Mouse (Mus musculus): ENCODE data around the gene Hbq1b. TPM values are rescaled to one million over a fixed set of nuclear protein-coding genes. Genes with fewer than 3 reads are reported as not detected.

Hbq1b gene
- polyA plus RNA-seq, 1 experiment from 2014 or later = 24.4 TPM

DNA sequence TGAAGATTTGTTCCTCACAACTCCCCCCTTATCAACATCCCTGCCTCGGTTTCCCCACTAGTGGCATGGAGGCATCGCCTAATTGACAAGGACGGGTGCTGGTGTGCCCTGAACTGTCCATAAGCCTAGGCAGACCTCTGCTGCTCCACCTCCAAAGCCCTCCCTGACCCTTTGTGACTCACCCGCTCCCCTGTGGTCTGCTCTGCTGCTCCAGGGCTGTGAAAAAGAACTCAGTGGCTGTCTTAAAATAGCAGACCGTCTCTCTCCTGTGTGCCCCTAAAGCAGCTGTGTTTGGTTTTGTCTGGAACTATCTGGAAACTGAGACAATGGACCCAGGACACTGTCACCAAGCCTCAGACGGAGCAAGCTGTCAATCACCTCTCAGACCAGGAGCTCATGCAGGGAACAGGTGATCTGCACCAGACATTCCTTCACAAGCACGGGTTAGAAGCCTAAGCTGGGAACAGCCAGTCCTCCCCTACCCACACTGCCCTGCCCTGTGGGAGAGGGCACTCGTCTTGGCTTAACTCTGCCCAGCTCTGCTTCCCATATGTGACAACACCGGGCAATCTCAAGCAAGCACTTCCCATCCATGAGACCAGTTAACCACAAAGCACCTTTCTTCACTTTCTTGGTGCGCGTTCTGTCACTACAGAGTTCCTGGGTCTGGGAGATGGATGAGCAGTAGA, 33.9 kb downstream of the Hbq1b start:
- no peaks in the 10 kb centered on the region for H3K4me1 ChIP-seq (ENCODE audit: control insufficient read depth, insufficient read depth, low read length)
- no peaks in the 10 kb centered on the region; the same call in none of the 2 replicates for H3K27me3 ChIP-seq (ENCODE audit: control insufficient read depth, insufficient read depth, low read length)
- H3K9ac ChIP-seq (ENCODE audit: low read depth, low read length) = no peak overlapping the region
- no peaks in the 10 kb centered on the region for H3K36me3 ChIP-seq (ENCODE audit: control insufficient read depth, insufficient read depth, low read length)
- H3K4me2 ChIP-seq = no peak overlapping the region
- no peak for ATAC-seq (replicated peaks; ENCODE audit: insufficient number of reproducible peaks, low FRiP score, low TSS enrichment)
- H3K27ac ChIP-seq (ENCODE audit: low read depth, low read length) = no peak overlapping the region
- H3K9me3 ChIP-seq (replicated peaks; ENCODE audit: control insufficient read depth, low read length) = no peaks in the 10 kb centered on the region
- H3K4me3 ChIP-seq (ENCODE audit: low read depth, low read length) = no peak overlapping the region
- 59% methylated on average over 11 of the region's 11 CpGs for WGBS (ENCODE audit: insufficient replicate concordance)

GRCm38 (mm10) chr11:32321196-32321565, 34.4 kb downstream of the Hbq1b start:
- ATAC-seq (replicated peaks; ENCODE audit: insufficient number of reproducible peaks, low FRiP score, low TSS enrichment) = no peak
- no peaks in the 10 kb centered on the region for H3K4me1 ChIP-seq (ENCODE audit: control insufficient read depth, insufficient read depth, low read length)
- H3K9me3 ChIP-seq (replicated peaks; ENCODE audit: control insufficient read depth, low read length) = no peaks in the 10 kb centered on the region
- H3K27ac ChIP-seq (ENCODE audit: low read depth, low read length) = no peak overlapping the region
- no peaks in the 10 kb centered on the region; the same call in none of the 2 replicates for H3K27me3 ChIP-seq (ENCODE audit: control insufficient read depth, insufficient read depth, low read length)
- no peak overlapping the region for H3K9ac ChIP-seq (ENCODE audit: low read depth, low read length)
- WGBS (ENCODE audit: insufficient replicate concordance) = 31% methylated on average over 8 of the region's 8 CpGs
- H3K4me2 ChIP-seq = no peak overlapping the region
- no peaks in the 10 kb centered on the region for H3K36me3 ChIP-seq (ENCODE audit: control insufficient read depth, insufficient read depth, low read length)
- H3K4me3 ChIP-seq (ENCODE audit: low read depth, low read length) = no peak overlapping the region

GRCm38 (mm10) chr11:32324609-32325008, 37.8 kb downstream of the Hbq1b start:
- Histone ChIP-seq H3K27ac (ENCODE audit: low read depth, low read length) (no peak overlapping the region), H3K36me3 (ENCODE audit: control insufficient read depth, insufficient read depth, low read length) (no peaks in the 10 kb centered on the region), H3K4me3 (ENCODE audit: low read depth, low read length) (peak overlapping the region; percentile 10; the same call in 1 of the 2 replicates), H3K4me2 (peak overlapping the region; percentile 50), H3K27me3 (ENCODE audit: control insufficient read depth, insufficient read depth, low read length) (peaks cover 4% of the 10 kb centered on the region), H3K4me1 (ENCODE audit: control insufficient read depth, insufficient read depth, low read length) (no peaks in the 10 kb centered on the region), H3K9ac (ENCODE audit: low read depth, low read length) (no peak overlapping the region), H3K9me3 (replicated peaks; ENCODE audit: control insufficient read depth, low read length) (no peaks in the 10 kb centered on the region)
- ATAC-seq (replicated peaks; ENCODE audit: insufficient number of reproducible peaks, low FRiP score, low TSS enrichment) = peak; percentile 74
- WGBS (ENCODE audit: insufficient replicate concordance) = 8% methylated on average over 15 of the region's 15 CpGs

- peak; percentile 59; the same call in 1 of the 2 replicates for ATAC-seq (replicated peaks; ENCODE audit: insufficient number of reproducible peaks, low FRiP score, low TSS enrichment)
- WGBS (ENCODE audit: insufficient replicate concordance) = 60% methylated on average over 6 of the region's 6 CpGs
- no peak overlapping the region for H3K4me2 ChIP-seq
Observed at GRCm38 (mm10) chr11:32331075-32331474, 44.3 kb downstream of the Hbq1b start.

DNA sequence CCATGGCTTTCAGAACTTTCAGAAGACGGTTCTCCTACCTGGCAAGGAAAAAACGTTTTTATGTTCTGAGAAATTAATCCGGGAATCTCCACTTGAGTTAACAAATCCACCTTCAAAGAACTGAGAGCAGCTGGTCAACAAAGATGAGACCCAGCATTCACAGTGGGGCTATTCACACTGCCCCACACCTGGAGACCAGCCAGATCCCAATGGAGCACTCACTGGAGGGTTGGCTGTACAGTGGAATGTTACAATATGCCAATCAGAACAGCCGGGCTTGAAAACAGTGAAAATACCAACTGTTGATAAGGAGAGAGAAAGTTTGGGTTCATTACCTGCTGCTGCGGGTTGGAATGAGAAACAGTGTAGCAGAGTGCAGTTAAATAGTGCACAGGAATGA, 45.1 kb downstream of the Hbq1b start:
- Histone ChIP-seq H3K4me3 (ENCODE audit: low read depth, low read length) (no peak overlapping the region), H3K27ac (ENCODE audit: low read depth, low read length) (no peak overlapping the region), H3K9me3 (replicated peaks; ENCODE audit: control insufficient read depth, low read length) (no peaks in the 10 kb centered on the region), H3K27me3 (ENCODE audit: control insufficient read depth, insufficient read depth, low read length) (peaks cover 4% of the 10 kb centered on the region; the same call in 1 of the 2 replicates), H3K4me1 (ENCODE audit: control insufficient read depth, insufficient read depth, low read length) (no peaks in the 10 kb centered on the region), H3K4me2 (no peak overlapping the region), H3K36me3 (ENCODE audit: control insufficient read depth, insufficient read depth, low read length) (no peaks in the 10 kb centered on the region), H3K9ac (ENCODE audit: low read depth, low read length) (no peak overlapping the region)
- ATAC-seq (replicated peaks; ENCODE audit: insufficient number of reproducible peaks, low FRiP score, low TSS enrichment) = no peak
- WGBS (ENCODE audit: insufficient replicate concordance) = 62% methylated on average over 5 of the region's 5 CpGs

More at GRCm38 (mm10) chr11:32331075-32331474, 44.3 kb downstream of the Hbq1b start:
- Histone ChIP-seq H3K9me3 (replicated peaks; ENCODE audit: control insufficient read depth, low read length) (no peaks in the 10 kb centered on the region), H3K27me3 (ENCODE audit: control insufficient read depth, insufficient read depth, low read length) (peaks cover 4% of the 10 kb centered on the region; the same call in 1 of the 2 replicates), H3K4me1 (ENCODE audit: control insufficient read depth, insufficient read depth, low read length) (no peaks in the 10 kb centered on the region), H3K9ac (ENCODE audit: low read depth, low read length) (no peak overlapping the region), H3K36me3 (ENCODE audit: control insufficient read depth, insufficient read depth, low read length) (no peaks in the 10 kb centered on the region), H3K4me3 (ENCODE audit: low read depth, low read length) (no peak overlapping the region), H3K27ac (ENCODE audit: low read depth, low read length) (no peak overlapping the region)

GRCm38 (mm10) chr11:32333235-32333634, 46.5 kb downstream of the Hbq1b start:
- no peaks in the 10 kb centered on the region for H3K36me3 ChIP-seq (ENCODE audit: control insufficient read depth, insufficient read depth, low read length)
- H3K4me1 ChIP-seq (ENCODE audit: control insufficient read depth, insufficient read depth, low read length) = no peaks in the 10 kb centered on the region
- no peak overlapping the region for H3K4me3 ChIP-seq (ENCODE audit: low read depth, low read length)
- ATAC-seq (replicated peaks; ENCODE audit: insufficient number of reproducible peaks, low FRiP score, low TSS enrichment) = no peak
- H3K9ac ChIP-seq (ENCODE audit: low read depth, low read length) = no peak overlapping the region
- no peaks in the 10 kb centered on the region for H3K9me3 ChIP-seq (replicated peaks; ENCODE audit: control insufficient read depth, low read length)
- no peaks in the 10 kb centered on the region for H3K27me3 ChIP-seq (ENCODE audit: control insufficient read depth, insufficient read depth, low read length)
- WGBS (ENCODE audit: insufficient replicate concordance) = 80% methylated on average over 2 of the region's 2 CpGs
- no peak overlapping the region for H3K4me2 ChIP-seq
- no peak overlapping the region for H3K27ac ChIP-seq (ENCODE audit: low read depth, low read length)

- Histone ChIP-seq H3K9me3 (replicated peaks; ENCODE audit: control insufficient read depth, low read length) (no peaks in the 10 kb centered on the region), H3K4me3 (ENCODE audit: low read depth, low read length) (no peak overlapping the region), H3K27ac (ENCODE audit: low read depth, low read length) (no peak overlapping the region), H3K4me2 (no peak overlapping the region), H3K9ac (ENCODE audit: low read depth, low read length) (no peak overlapping the region), H3K4me1 (ENCODE audit: control insufficient read depth, insufficient read depth, low read length) (no peaks in the 10 kb centered on the region), H3K27me3 (ENCODE audit: control insufficient read depth, insufficient read depth, low read length) (no peaks in the 10 kb centered on the region), H3K36me3 (ENCODE audit: control insufficient read depth, insufficient read depth, low read length) (no peaks in the 10 kb centered on the region)
- no peak for ATAC-seq (replicated peaks; ENCODE audit: insufficient number of reproducible peaks, low FRiP score, low TSS enrichment)
- WGBS (ENCODE audit: insufficient replicate concordance) = 84% methylated on average over 6 of the region's 6 CpGs
Observed at GRCm38 (mm10) chr11:32336435-32336907, 49.7 kb downstream of the Hbq1b start.

Data from heart, embryonic 11.5 days (tissue).